Mouse (Mus musculus) embryonic facial prominence, embryonic 14.5 days (tissue): ENCODE measurements at regions not wholly inside any gene's neighbourhood (a gene's known extent, or its start where the extent isn't known, plus 50 kb on each side); places are given as distances from the start of the nearest gene placed in this dataset.

Source experiments
- ATAC-seq: fragments of 200-750 bp; cut with Nextera tagmentation; 2 replicates; pipeline ENCODE4 v1.8.0; 2017; ENCODE audit warnings: low read depth, moderate number of reproducible peaks, moderate TSS enrichment
- DNase-seq: peaks from one replicate; pipeline ENCODE4 v3.0.0-alpha.2; 2015; ENCODE audit warnings: low spot score
- H3K27ac ChIP-seq: fragments of 300-500 bp; sonication (generic); replicated peaks from 2 replicates; pipeline ENCODE4 v1.5.1; 2014; ENCODE audit warnings: low read depth, mild to moderate bottlenecking, low read length, moderate library complexity
- H3K27me3 ChIP-seq: fragments of 300-500 bp; sonication (generic); replicated peaks from 2 replicates; pipeline ENCODE4 v1.6.1; 2014; ENCODE audit warnings: low read length; ENCODE audit not compliant: control insufficient read depth, insufficient read depth
- H3K36me3 ChIP-seq: fragments of 300-500 bp; sonication (generic); 2 replicates; pipeline ENCODE4 v1.6.1; 2014; ENCODE audit warnings: low read length, mixed read lengths; ENCODE audit not compliant: control insufficient read depth, insufficient read depth
- H3K4me1 ChIP-seq: fragments of 300-500 bp; sonication (generic); 2 replicates; pipeline ENCODE4 v1.6.1; 2014; ENCODE audit warnings: antibody characterized with exemption, low read length; ENCODE audit not compliant: control insufficient read depth, insufficient read depth
- H3K4me2 ChIP-seq: fragments of 300-500 bp; sonication (generic); 2 replicates; pipeline ENCODE4 v1.6.1; 2014; ENCODE audit warnings: low read depth, mild to moderate bottlenecking, low read length, moderate library complexity, mixed read lengths
- H3K4me3 ChIP-seq: fragments of 300-500 bp; sonication (generic); 2 replicates; pipeline ENCODE4 v1.5.1; 2014; ENCODE audit warnings: low read depth, mild to moderate bottlenecking, low read length
- H3K9ac ChIP-seq: fragments of 300-500 bp; sonication (generic); 2 replicates; pipeline ENCODE4 v1.6.1; 2014; ENCODE audit warnings: low read depth, mild to moderate bottlenecking, low read length, moderate library complexity, mixed read lengths
- H3K9me3 ChIP-seq: fragments of 300-500 bp; sonication (generic); 2 replicates; pipeline ENCODE4 v1.6.1; 2016; ENCODE audit warnings: low read length; ENCODE audit not compliant: control insufficient read depth
- WGBS: fragments of 180-500 bp; shearing (Covaris S2); extraction: QIAGEN DNeasy Blood & Tissue Kit; methylation state at CpG from one replicate; pipeline ENCODE4 v1.1.7; 2014; 5-methylcytosine and 5-hydroxymethylcytosine counted together

GRCm38 (mm10) chr5:118396004-118396725, 151.1 kb downstream of the 2410131K14Rik start:
- Histone ChIP-seq H3K9ac (peak overlapping the region; percentile 38; the same call in 1 of the 2 replicates), H3K4me1 (peaks cover 8% of the 10 kb centered on the region), H3K4me3 (peak overlapping the region; percentile 16; the same call in 1 of the 2 replicates), H3K36me3 (no peaks in the 10 kb centered on the region), H3K9me3 (no peaks in the 10 kb centered on the region), H3K27ac (no peak overlapping the region), H3K4me2 (peak overlapping the region; percentile 54), H3K27me3 (peaks cover 4% of the 10 kb centered on the region; the same call in 1 of the 2 replicates)
- ATAC-seq: peak; percentile 56
- DNase-seq: peak; percentile 70
- WGBS: 10% methylated on average over 28 of the region's 28 CpGs

DNA sequence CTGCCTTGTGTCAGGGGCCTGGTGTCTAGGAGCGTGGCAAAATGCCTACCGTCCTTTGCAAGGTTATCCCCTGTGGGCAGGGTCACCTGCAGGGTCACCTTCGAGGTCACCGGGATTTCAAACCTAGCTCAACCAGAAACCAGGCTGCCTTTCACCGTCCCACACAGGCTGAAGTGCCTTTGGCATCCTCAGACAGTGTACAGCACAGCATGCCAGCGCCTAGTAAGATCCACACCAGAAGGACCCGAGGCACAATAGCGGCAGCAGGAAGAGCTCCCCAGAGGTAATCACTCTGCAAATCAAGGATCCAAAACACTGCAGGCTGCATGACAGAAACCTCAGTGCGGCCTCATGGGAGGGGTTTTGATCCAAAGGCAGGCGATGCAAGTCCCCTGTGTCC, 155.9 kb downstream of the 2410131K14Rik start:
- no peak for ATAC-seq
- H3K4me3 ChIP-seq: no peak overlapping the region

GRCm38 (mm10) chr5:118404398-118404797, 156.1 kb upstream of the Med13l start:
- H3K27ac ChIP-seq: no peak overlapping the region
- H3K36me3 ChIP-seq: no peaks in the 10 kb centered on the region
- H3K27me3 ChIP-seq: no peaks in the 10 kb centered on the region
- DNase-seq (no peak), ATAC-seq (no peak)
- H3K9me3 ChIP-seq: peaks cover 8% of the 10 kb centered on the region; the same call in 1 of the 2 replicates
- no peak overlapping the region for H3K4me3 ChIP-seq
- 73% methylated on average over 7 of the region's 7 CpGs for WGBS
- no peaks in the 10 kb centered on the region for H3K4me1 ChIP-seq
- H3K9ac ChIP-seq: no peak overlapping the region
- no peak overlapping the region for H3K4me2 ChIP-seq

More for the DNA sequence above, 155.9 kb downstream of the 2410131K14Rik start:
- H3K4me2 ChIP-seq: no peak overlapping the region
- H3K27me3 ChIP-seq: peaks cover 4% of the 10 kb centered on the region; the same call in 1 of the 2 replicates
- DNase-seq: no peak
- H3K9me3 ChIP-seq: peaks cover 8% of the 10 kb centered on the region; the same call in 1 of the 2 replicates
- no peak overlapping the region for H3K27ac ChIP-seq
- no peak overlapping the region for H3K9ac ChIP-seq
- peaks cover 7% of the 10 kb centered on the region for H3K4me1 ChIP-seq
- no peaks in the 10 kb centered on the region for H3K36me3 ChIP-seq
- 31% methylated on average over 10 of the region's 10 CpGs for WGBS

DNA sequence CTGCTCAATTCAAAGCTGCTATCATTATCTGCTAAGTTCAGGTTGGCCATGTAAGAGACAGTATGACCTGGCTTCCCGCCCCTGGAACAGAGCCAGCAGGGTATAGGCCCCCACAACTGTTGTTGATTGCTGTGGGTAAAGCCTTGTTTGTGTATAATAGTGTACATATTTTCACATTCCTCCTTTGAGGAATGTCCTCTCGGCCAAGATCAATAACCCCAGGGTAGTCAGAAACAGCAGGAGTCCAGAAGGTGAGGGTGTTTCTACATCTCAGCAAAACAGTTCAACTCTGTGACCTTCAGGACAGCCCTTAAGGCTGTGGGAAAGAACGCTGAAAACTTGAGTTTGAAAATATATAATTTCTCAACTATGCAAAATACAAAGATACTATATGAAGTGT, 155.1 kb upstream of the Med13l start:
- no peaks in the 10 kb centered on the region for H3K27me3 ChIP-seq
- no peaks in the 10 kb centered on the region for H3K4me1 ChIP-seq
- H3K4me3 ChIP-seq: no peak overlapping the region
- no peak overlapping the region for H3K9ac ChIP-seq
- H3K4me2 ChIP-seq: no peak overlapping the region
- no peaks in the 10 kb centered on the region for H3K36me3 ChIP-seq
- H3K27ac ChIP-seq: no peak overlapping the region
- WGBS: 81% methylated on average over 3 of the region's 3 CpGs
- ATAC-seq: no peak
- DNase-seq: no peak
- peaks cover 8% of the 10 kb centered on the region; the same call in 1 of the 2 replicates for H3K9me3 ChIP-seq

DNA sequence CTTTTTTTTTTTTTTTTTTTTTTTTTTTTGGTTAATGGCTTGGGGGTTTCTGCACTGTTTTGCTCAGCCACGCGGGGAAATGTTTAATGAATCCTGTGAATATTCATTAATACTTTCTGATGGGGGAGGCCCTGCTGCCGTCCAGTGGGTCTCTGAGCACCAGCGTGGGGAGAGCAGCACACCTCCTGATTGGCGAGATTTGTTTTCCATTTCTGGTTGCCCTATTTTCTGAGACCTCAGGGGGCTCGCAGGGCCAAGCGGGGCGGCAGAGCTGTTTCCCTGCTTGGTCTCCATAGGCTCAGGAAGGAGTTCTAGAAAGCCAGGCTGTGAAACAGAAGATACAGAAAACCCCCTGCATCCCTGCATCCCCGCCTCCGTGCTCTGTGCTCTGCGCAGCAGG, 153.0 kb upstream of the Med13l start:
- no peak overlapping the region for H3K4me2 ChIP-seq
- ATAC-seq (no peak), DNase-seq (no peak)
- WGBS: 48% methylated on average over 11 of the region's 11 CpGs
- no peaks in the 10 kb centered on the region for H3K36me3 ChIP-seq
- peaks cover 8% of the 10 kb centered on the region; the same call in 1 of the 2 replicates for H3K9me3 ChIP-seq
- H3K4me3 ChIP-seq: no peak overlapping the region
- H3K9ac ChIP-seq: no peak overlapping the region
- no peaks in the 10 kb centered on the region for H3K4me1 ChIP-seq
- no peaks in the 10 kb centered on the region for H3K27me3 ChIP-seq
- no peak overlapping the region for H3K27ac ChIP-seq

- ATAC-seq: no peak
- Histone ChIP-seq H3K9ac (no peak overlapping the region), H3K27ac (no peak overlapping the region), H3K4me2 (no peak overlapping the region), H3K9me3 (peaks cover 8% of the 10 kb centered on the region; the same call in 1 of the 2 replicates), H3K4me3 (no peak overlapping the region), H3K36me3 (no peaks in the 10 kb centered on the region), H3K27me3 (no peaks in the 10 kb centered on the region), H3K4me1 (no peaks in the 10 kb centered on the region)
- 76% methylated on average over 3 of the region's 3 CpGs for WGBS
- no peak for DNase-seq
Observed at GRCm38 (mm10) chr5:118407973-118408372, 152.5 kb upstream of the Med13l start.

DNA sequence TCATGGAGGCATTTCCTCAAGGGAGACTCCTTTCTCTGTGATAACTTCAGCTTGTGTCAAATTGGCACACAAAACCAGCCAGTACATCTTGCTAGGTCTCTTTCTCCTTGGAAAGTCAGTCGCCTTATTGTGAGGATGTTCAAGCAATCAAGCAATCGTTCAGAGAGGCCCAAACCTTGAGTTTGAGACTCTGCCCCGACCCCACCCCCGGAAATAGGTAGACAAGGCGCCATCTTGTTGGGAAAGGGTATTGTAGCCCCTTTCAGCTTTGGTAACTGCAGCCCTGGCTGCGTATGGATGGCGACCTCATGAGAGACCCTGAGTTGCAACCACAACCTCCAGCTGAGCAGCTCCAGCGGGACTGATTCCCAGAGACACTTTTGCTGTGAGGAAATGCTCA, 151.7 kb upstream of the Med13l start:
- ATAC-seq: no peak
- WGBS: 85% methylated on average over 8 of the region's 8 CpGs

DNA sequence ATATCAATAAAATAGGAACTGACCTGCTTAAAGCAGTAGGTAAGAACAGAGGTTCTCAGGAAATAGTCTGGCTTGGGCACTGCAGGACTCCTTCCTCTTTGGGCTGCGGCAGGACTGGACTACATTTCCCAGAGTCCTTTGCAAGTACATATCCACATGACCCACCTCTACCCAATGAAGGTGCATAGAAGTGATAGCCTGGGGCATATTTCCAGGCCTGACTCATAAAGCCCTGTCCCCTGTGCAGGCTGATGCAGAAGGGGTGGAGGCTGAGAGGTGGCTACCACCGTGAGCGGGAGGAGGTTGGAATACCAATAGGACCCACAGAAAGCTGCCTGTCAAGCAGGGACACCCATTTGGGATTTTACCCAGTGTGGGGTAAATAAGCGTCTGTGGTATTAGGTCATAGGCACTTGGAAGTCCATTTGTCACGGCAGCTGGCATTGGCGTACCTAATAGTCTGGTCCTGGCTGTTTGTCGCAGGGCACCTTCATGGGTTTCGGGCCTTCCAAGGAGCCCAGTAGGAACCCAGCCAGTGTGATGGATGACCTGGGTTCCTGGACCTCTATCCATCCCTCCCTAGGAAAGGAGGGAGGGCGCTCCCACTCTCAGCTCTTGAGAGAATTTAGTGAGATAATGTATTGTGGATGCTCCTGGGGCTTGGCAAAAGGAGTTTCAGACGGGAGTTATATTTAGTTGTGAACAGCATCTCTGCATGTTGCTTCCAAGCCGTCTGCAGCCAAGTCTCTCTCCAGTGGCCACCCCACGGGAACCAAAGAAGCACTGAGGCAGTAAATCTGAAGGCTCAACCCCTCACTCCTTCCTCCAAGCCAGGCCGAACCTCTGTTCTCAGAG, 146.8 kb upstream of the Med13l start:
- no peak overlapping the region for H3K9ac ChIP-seq
- H3K27ac ChIP-seq: no peak overlapping the region
- H3K9me3 ChIP-seq: no peaks in the 10 kb centered on the region
- WGBS: 59% methylated on average over 13 of the region's 13 CpGs
- H3K27me3 ChIP-seq: no peaks in the 10 kb centered on the region
- no peak overlapping the region; the same call in 1 of the 2 replicates for H3K4me2 ChIP-seq
- no peaks in the 10 kb centered on the region for H3K36me3 ChIP-seq
- ATAC-seq (peak; percentile 96), DNase-seq (peak; percentile 92)
- no peaks in the 10 kb centered on the region; the same call in 1 of the 2 replicates for H3K4me1 ChIP-seq
- H3K4me3 ChIP-seq: no peak overlapping the region

More for the DNA sequence above, 151.7 kb upstream of the Med13l start:
- Histone ChIP-seq H3K36me3 (no peaks in the 10 kb centered on the region), H3K4me1 (no peaks in the 10 kb centered on the region; the same call in 1 of the 2 replicates), H3K9ac (no peak overlapping the region), H3K27me3 (no peaks in the 10 kb centered on the region), H3K27ac (no peak overlapping the region), H3K9me3 (peaks cover 8% of the 10 kb centered on the region; the same call in 1 of the 2 replicates), H3K4me2 (no peak overlapping the region), H3K4me3 (no peak overlapping the region)
- no peak for DNase-seq
